Mouse (Mus musculus): ENCODE measurements around the gene Gm11009.
"Not testable (repeated sequence)": the region's sequence is repeated elsewhere in the genome, so short reads cannot be mapped to it uniquely, and the experiment has no call there.

Gm11009 gene

DNA sequence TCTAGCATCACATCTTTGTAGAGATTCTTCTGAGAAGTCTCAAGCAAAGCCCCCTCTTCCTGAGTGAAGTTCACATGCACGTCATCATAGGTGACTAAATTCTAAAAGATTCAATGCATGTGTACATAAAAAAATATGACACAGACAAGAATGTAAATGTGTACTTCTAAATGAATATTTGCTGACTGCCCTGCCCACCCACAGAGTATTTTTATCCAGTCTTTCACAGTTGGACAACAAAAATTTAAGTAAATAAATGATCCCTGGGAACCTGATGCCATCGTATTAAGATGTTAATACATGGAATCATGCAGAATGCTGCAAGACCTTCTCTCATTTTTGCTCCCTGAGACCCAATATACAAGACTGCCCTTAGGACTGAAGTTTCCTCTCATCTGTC is at the start of gene Gm11009:
Gm11009 (minus strand) TSS at position 101 of the 400 bp plus-strand sequence.
- DNase-seq: not testable (repeated sequence)

All from kidney, adult 8-10 months (tissue).